14 mouse cellular contexts compared by ENCODE assay signal in the genomic region with DNA sequence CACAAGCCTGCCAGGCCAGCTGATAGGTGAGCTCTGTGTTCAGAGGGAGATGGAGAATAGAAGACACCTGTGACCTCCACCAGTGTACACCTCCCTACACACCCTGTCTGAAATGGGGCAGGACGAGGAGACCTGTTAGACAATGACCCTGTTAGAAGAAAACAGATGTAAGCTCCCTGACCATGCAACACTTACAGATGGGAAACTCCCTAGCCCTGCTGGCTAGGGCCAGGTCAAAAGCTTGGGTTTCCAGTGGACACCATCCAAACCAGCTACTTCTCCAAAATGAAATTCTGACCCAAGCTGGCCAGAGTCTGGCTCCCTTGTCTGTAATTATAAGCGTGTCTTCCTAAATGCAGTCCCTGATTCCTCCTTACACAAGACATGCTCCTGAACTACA. TPM values are rescaled to one million over a fixed set of nuclear protein-coding genes. Genes with fewer than 3 reads are reported as not detected.
A peak's percentile ranks its signal among the peaks of the same experiment; 100 is the strongest.
DNase-seq lines count a peak whose midpoint lies in the region; ATAC-seq lines count a peak whose summit lies in the region.
"Had no signal": no experiment of that assay in that cellular context is flagged by ENCODE, and none has a peak within 500 bp of the region (broad histone marks: within the 10 kb centered on the region; RNA-seq: fewer than 3 reads in every experiment).

No protein-coding gene starts in this region.

- H3K36me3 ChIP-seq in hindbrain, embryonic 14.5 days (replicated peaks; ENCODE audit: control insufficient read depth, insufficient read depth): no peaks in the 10 kb centered on the region
- no peaks in the 10 kb centered on the region for H3K36me3 ChIP-seq in hindbrain, embryonic 16.5 days (ENCODE audit: control insufficient read depth, insufficient read depth, low read length)
- no peaks in the 10 kb centered on the region for H3K36me3 ChIP-seq in midbrain, embryonic 14.5 days (ENCODE audit: control insufficient read depth, insufficient read depth, low read length)
- no peaks in the 10 kb centered on the region for H3K36me3 ChIP-seq in midbrain, embryonic 13.5 days
- H3K36me3 ChIP-seq in neural tube, embryonic 15.5 days: no peaks in the 10 kb centered on the region

- no peak overlapping the region for H3K4me2 ChIP-seq in hindbrain, embryonic 14.5 days (replicated peaks)
- H3K4me2 ChIP-seq in hindbrain, embryonic 16.5 days (ENCODE audit: low read length): no peak overlapping the region
- H3K4me2 ChIP-seq in midbrain, embryonic 14.5 days (ENCODE audit: low read length): no peak overlapping the region
- H3K4me2 ChIP-seq in midbrain, embryonic 13.5 days (replicated peaks): no peak overlapping the region
- H3K4me2 ChIP-seq in neural tube, embryonic 15.5 days: no peak overlapping the region

- WGBS in hindbrain, embryonic 14.5 days: 84% methylated on average over 2 of the region's 2 CpGs
- 76% methylated on average over 2 of the region's 2 CpGs for WGBS in hindbrain, embryonic 16.5 days
- WGBS in midbrain, embryonic 14.5 days: 87% methylated on average over 2 of the region's 2 CpGs
- 81% methylated on average over 2 of the region's 2 CpGs for WGBS in midbrain, embryonic 13.5 days
- WGBS in neural tube, embryonic 15.5 days: 72% methylated on average over 2 of the region's 2 CpGs

- no peak overlapping the region for H3K4me3 ChIP-seq in hindbrain, embryonic 14.5 days (replicated peaks; ENCODE audit: low read length)
- no peak overlapping the region for H3K4me3 ChIP-seq in hindbrain, embryonic 16.5 days (ENCODE audit: low read length)
- H3K4me3 ChIP-seq in midbrain, embryonic 14.5 days (replicated peaks; ENCODE audit: low read depth, low read length): no peak overlapping the region
- H3K4me3 ChIP-seq in midbrain, embryonic 13.5 days (replicated peaks): no peak overlapping the region
- no peak overlapping the region for H3K4me3 ChIP-seq in neural tube, embryonic 15.5 days (replicated peaks)
- H3K4me3 ChIP-seq: limb, embryonic 10.5 days had no signal

- no peak overlapping the region for H3K9ac ChIP-seq in hindbrain, embryonic 14.5 days
- H3K9ac ChIP-seq in hindbrain, embryonic 16.5 days (ENCODE audit: low read depth, low read length): no peak overlapping the region
- H3K9ac ChIP-seq in midbrain, embryonic 14.5 days (replicated peaks; ENCODE audit: low read length): no peak overlapping the region
- H3K9ac ChIP-seq in midbrain, embryonic 13.5 days (replicated peaks): no peak overlapping the region
- no peak overlapping the region for H3K9ac ChIP-seq in neural tube, embryonic 15.5 days (replicated peaks)

- peak; percentile 90 for DNase-seq in heart, adult 11 months
- DNase-seq in heart, postnatal 36 days: no peak
- DNase-seq in hindbrain, embryonic 14.5 days (ENCODE audit: low spot score): no peak
- DNase-seq in midbrain, embryonic 14.5 days: no peak
- no peak for DNase-seq in embryo, embryonic 11 days
- DNase-seq: cerebellum, adult 9-11 months; kidney, postnatal 10 days; lung, embryonic 14.5 days; right cerebral cortex, postnatal 4 days; thymus, postnatal 4 days had no signal

- H3K4me1 ChIP-seq in hindbrain, embryonic 14.5 days (replicated peaks; ENCODE audit: control insufficient read depth, insufficient read depth, low read length): peaks cover 90% of the 10 kb centered on the region
- H3K4me1 ChIP-seq in hindbrain, embryonic 16.5 days (ENCODE audit: control insufficient read depth, insufficient read depth, low read depth, low read length): peaks cover 74% of the 10 kb centered on the region
- H3K4me1 ChIP-seq in midbrain, embryonic 14.5 days (ENCODE audit: control insufficient read depth, insufficient read depth, low read length): peaks cover 50% of the 10 kb centered on the region
- peaks cover 97% of the 10 kb centered on the region for H3K4me1 ChIP-seq in midbrain, embryonic 13.5 days (replicated peaks)
- peaks cover 95% of the 10 kb centered on the region for H3K4me1 ChIP-seq in neural tube, embryonic 15.5 days

- no peaks in the 10 kb centered on the region for H3K9me3 ChIP-seq in hindbrain, embryonic 14.5 days (ENCODE audit: control insufficient read depth, low read length)
- H3K9me3 ChIP-seq in hindbrain, embryonic 16.5 days (ENCODE audit: control insufficient read depth, low read length): no peaks in the 10 kb centered on the region
- no peaks in the 10 kb centered on the region for H3K9me3 ChIP-seq in midbrain, embryonic 14.5 days (ENCODE audit: control insufficient read depth, low read length)
- no peaks in the 10 kb centered on the region for H3K9me3 ChIP-seq in midbrain, embryonic 13.5 days
- no peaks in the 10 kb centered on the region for H3K9me3 ChIP-seq in neural tube, embryonic 15.5 days (replicated peaks)
- H3K9me3 ChIP-seq: limb, embryonic 10.5 days had no signal

- no peaks in the 10 kb centered on the region for H3K27me3 ChIP-seq in hindbrain, embryonic 14.5 days (ENCODE audit: control insufficient read depth, insufficient read depth, low read length)
- H3K27me3 ChIP-seq in hindbrain, embryonic 16.5 days (replicated peaks; ENCODE audit: control insufficient read depth, insufficient read depth, low read length): no peaks in the 10 kb centered on the region
- H3K27me3 ChIP-seq in midbrain, embryonic 14.5 days (ENCODE audit: control insufficient read depth, insufficient read depth, low read length): no peaks in the 10 kb centered on the region
- H3K27me3 ChIP-seq in midbrain, embryonic 13.5 days: no peaks in the 10 kb centered on the region
- no peaks in the 10 kb centered on the region for H3K27me3 ChIP-seq in neural tube, embryonic 15.5 days (replicated peaks)

- ATAC-seq in hindbrain, embryonic 14.5 days (ENCODE audit: low FRiP score): no peak
- no peak for ATAC-seq in hindbrain, embryonic 16.5 days
- ATAC-seq in midbrain, embryonic 14.5 days (ENCODE audit: low FRiP score, low TSS enrichment): no peak
- no peak for ATAC-seq in midbrain, embryonic 13.5 days
- ATAC-seq in neural tube, embryonic 15.5 days (ENCODE audit: low FRiP score): no peak

- intact Hi-C loops in heart, postnatal 36 days (cut with DNase I): loop anchor here (2.0 kb wide), 1 partner anchor 15 kb away; no protein-coding TSS in a partner anchor

- peak overlapping the region; percentile 9; the same call in 1 of the 2 replicates for H3K27ac ChIP-seq in hindbrain, embryonic 14.5 days
- H3K27ac ChIP-seq in hindbrain, embryonic 16.5 days (ENCODE audit: low read depth, low read length): no peak overlapping the region; the same call in 1 of the 2 replicates
- H3K27ac ChIP-seq in midbrain, embryonic 14.5 days (replicated peaks; ENCODE audit: low read depth, low read length): peak overlapping the region; percentile 45; the same call in 1 of the 2 replicates
- H3K27ac ChIP-seq in midbrain, embryonic 13.5 days: no peak overlapping the region
- H3K27ac ChIP-seq in neural tube, embryonic 15.5 days (replicated peaks): 0 out of 2 replicates have a peak overlapping the region, but pooled peaks have one; percentile 9
- H3K27ac ChIP-seq: limb, embryonic 10.5 days had no signal

RNA-seq across cellular contexts. Expression of a gene that starts 16.3 kb away (rescaled TPM):
- total RNA-seq in heart, postnatal 36 days (2021): 10 to 100 TPM; 19.6 to 25.0 TPM
- polyA plus RNA-seq in hindbrain, embryonic 14.5 days (2014; fragmentation: Nextera tagmentation; extraction: Ambion mirVana): 59.5 and 61.7 TPM in 2 replicates
- polyA plus RNA-seq in hindbrain, embryonic 16.5 days (2015; fragmentation: Nextera tagmentation; extraction: Ambion mirVana): 70.9 and 81.1 TPM in 2 replicates
- polyA plus RNA-seq in midbrain, embryonic 14.5 days (2014; fragmentation: Nextera tagmentation; extraction: Ambion mirVana): 58.0 and 72.4 TPM in 2 replicates
- 71.5 and 79.3 TPM in 2 replicates for polyA plus RNA-seq in midbrain, embryonic 13.5 days (2015; fragmentation: Nextera tagmentation; extraction: Ambion mirVana)
- polyA plus RNA-seq in neural tube, embryonic 15.5 days (2015; fragmentation: Nextera tagmentation; extraction: Ambion mirVana): 48.8 and 50.4 TPM in 2 replicates

RNA-seq across cellular contexts. Expression of a gene that starts 42.3 kb away (rescaled TPM):
- total RNA-seq in heart, postnatal 36 days (2021): 10 to 100 TPM in 1 of 2 experiments, 1 to 10 TPM in 1; 8.6 to 17.0 TPM
- polyA plus RNA-seq in hindbrain, embryonic 14.5 days (2014; fragmentation: Nextera tagmentation; extraction: Ambion mirVana): 22.4 and 27.9 TPM in 2 replicates
- polyA plus RNA-seq in hindbrain, embryonic 16.5 days (2015; fragmentation: Nextera tagmentation; extraction: Ambion mirVana): 34.3 and 35.3 TPM in 2 replicates
- 22.5 and 24.7 TPM in 2 replicates for polyA plus RNA-seq in midbrain, embryonic 14.5 days (2014; fragmentation: Nextera tagmentation; extraction: Ambion mirVana)
- 19.0 and 20.1 TPM in 2 replicates for polyA plus RNA-seq in midbrain, embryonic 13.5 days (2015; fragmentation: Nextera tagmentation; extraction: Ambion mirVana)
- 24.1 and 31.0 TPM in 2 replicates for polyA plus RNA-seq in neural tube, embryonic 15.5 days (2015; fragmentation: Nextera tagmentation; extraction: Ambion mirVana)

Comparison
In these comparisons a context has a peak if more than half of its experiments do, and no peak if none do; other contexts are left out.
1. H3K27ac ChIP-seq: peak in hindbrain, embryonic 14.5 days (single experiment), midbrain, embryonic 14.5 days (single experiment) and neural tube, embryonic 15.5 days (single experiment); none in hindbrain, embryonic 16.5 days (single experiment) and midbrain, embryonic 13.5 days (single experiment).